In genomic region chr11:35473617-35473996, GRCm38 (mm10) we compare ENCODE assay signal across 25 mouse cellular contexts.
DNase-seq lines count a peak whose midpoint lies in the region; ATAC-seq and TF ChIP-seq lines count a peak whose summit lies in the region.
"Had no signal": no experiment of that assay in that cellular context is flagged by ENCODE, and none has a peak within 500 bp of the region (broad histone marks: within the 10 kb centered on the region; RNA-seq: fewer than 3 reads in every experiment).

No protein-coding gene starts in this region.

- no peak for TF ChIP-seq CTCF in embryonic fibroblast, embryonic 13.5 days (IDR thresholded peaks at IDR 0.05; ENCODE audit: borderline replicate concordance, insufficient read depth, low read length)

- DNase-seq in embryonic facial prominence, embryonic 11.5 days (ENCODE audit: low spot score): peak; percentile 29
- DNase-seq in embryonic facial prominence, embryonic 10.5 days (ENCODE audit: low spot score): no peak
- peak; percentile 15 for DNase-seq in 3134 (ENCODE audit: extremely low read depth, insufficient read length, low spot score)
- DNase-seq in MN1 (ENCODE audit: low spot score): peak; percentile 69
- DNase-seq in heart, postnatal 14 days: no peak
- no peak for DNase-seq in adrenal gland, postnatal 14 days
- DNase-seq in left cerebral cortex, postnatal 36 days (ENCODE audit: low spot score in 2 of 2): no peak
- DNase-seq: adrenal gland, postnatal 36 days; cerebellum, adult 18-20 months; cerebellum, postnatal 10 days; gastrocnemius, postnatal 14 days; kidney, adult 18-20 months; layer of hippocampus, postnatal 36 days; retina, postnatal 1 day; right cerebral cortex, postnatal 14 days had no signal

- 60% methylated on average over 5 of the region's 5 CpGs for WGBS in embryonic facial prominence, embryonic 11.5 days
- 70% methylated on average over 5 of the region's 5 CpGs for WGBS in embryonic facial prominence, embryonic 10.5 days

- H3K9ac ChIP-seq in embryonic facial prominence, embryonic 11.5 days (replicated peaks; ENCODE audit: low read length): no peak overlapping the region
- H3K9ac ChIP-seq: embryonic facial prominence, embryonic 13.5 days; hindbrain, embryonic 13.5 days; kidney, embryonic 15.5 days; lung, embryonic 15.5 days; midbrain, embryonic 13.5 days; neural tube, embryonic 13.5 days; stomach, embryonic 15.5 days had no signal

- intact Hi-C loops in heart, postnatal 14 days (cut with DNase I): no loop called here
- intact Hi-C loops in left cerebral cortex, postnatal 36 days (cut with DNase I): no loop called here

- TF ChIP-seq POLR2A in embryonic fibroblast, embryonic 13.5 days (IDR thresholded peaks at IDR 0.05; ENCODE audit: low read depth, low read length): no peak

- ATAC-seq in embryonic facial prominence, embryonic 11.5 days (replicated peaks; ENCODE audit: insufficient number of reproducible peaks, low FRiP score, low TSS enrichment, low read depth): no peak
- ATAC-seq: forebrain, embryonic 14.5 days; inflammation-experienced regulatory T-cells, adult 6 months; midbrain, embryonic 13.5 days had no signal

- no peaks in the 10 kb centered on the region; the same call in 1 of the 2 replicates for H3K9me3 ChIP-seq in embryonic facial prominence, embryonic 11.5 days (replicated peaks; ENCODE audit: control insufficient read depth, low read length)
- H3K9me3 ChIP-seq in embryonic facial prominence, embryonic 10.5 days: peaks cover 3% of the 10 kb centered on the region; the same call in 1 of the 2 replicates
- H3K9me3 ChIP-seq: hindbrain, embryonic 13.5 days; kidney, embryonic 15.5 days; midbrain, embryonic 13.5 days; neural tube, embryonic 13.5 days; stomach, embryonic 15.5 days had no signal

- H3K36me3 ChIP-seq in embryonic facial prominence, embryonic 11.5 days (replicated peaks; ENCODE audit: control insufficient read depth, insufficient read depth, low read depth, low read length): no peaks in the 10 kb centered on the region
- no peaks in the 10 kb centered on the region for H3K36me3 ChIP-seq in embryonic facial prominence, embryonic 10.5 days (replicated peaks)
- H3K36me3 ChIP-seq: embryonic facial prominence, embryonic 13.5 days; hindbrain, embryonic 13.5 days; kidney, embryonic 15.5 days; lung, embryonic 15.5 days; midbrain, embryonic 13.5 days; neural tube, embryonic 13.5 days; stomach, embryonic 15.5 days had no signal

- H3K4me1 ChIP-seq in embryonic facial prominence, embryonic 11.5 days (ENCODE audit: control insufficient read depth, insufficient read depth, low read length): no peaks in the 10 kb centered on the region; the same call in 1 of the 2 replicates
- H3K4me1 ChIP-seq in embryonic facial prominence, embryonic 10.5 days: peaks cover 51% of the 10 kb centered on the region
- H3K4me1 ChIP-seq in embryonic fibroblast, embryonic 13.5 days (ENCODE audit: control insufficient read depth, insufficient read depth, low read length): peaks cover 6% of the 10 kb centered on the region; the same call in 1 of the 2 replicates
- H3K4me1 ChIP-seq: stomach, embryonic 15.5 days had no signal

- H3K27ac ChIP-seq in embryonic facial prominence, embryonic 11.5 days (replicated peaks; ENCODE audit: low read depth, low read length): no peak overlapping the region
- no peak overlapping the region for H3K27ac ChIP-seq in embryonic facial prominence, embryonic 10.5 days (replicated peaks)
- peak overlapping the region; percentile 98 for H3K27ac ChIP-seq in embryonic fibroblast, embryonic 13.5 days (ENCODE audit: insufficient read depth, low read length)
- H3K27ac ChIP-seq: embryonic facial prominence, embryonic 13.5 days; hindbrain, embryonic 13.5 days; kidney, embryonic 15.5 days; lung, embryonic 15.5 days; midbrain, embryonic 13.5 days; neural tube, embryonic 13.5 days; stomach, embryonic 15.5 days had no signal

- H3K27me3 ChIP-seq in embryonic facial prominence, embryonic 11.5 days (ENCODE audit: control insufficient read depth, insufficient read depth, low read length): no peaks in the 10 kb centered on the region
- peaks cover 35% of the 10 kb centered on the region for H3K27me3 ChIP-seq in embryonic facial prominence, embryonic 10.5 days (replicated peaks; ENCODE audit: low read depth, poor library complexity, severe bottlenecking)
- H3K27me3 ChIP-seq: embryonic facial prominence, embryonic 13.5 days; lung, embryonic 15.5 days; stomach, embryonic 15.5 days had no signal

- no peak overlapping the region for H3K4me3 ChIP-seq in embryonic facial prominence, embryonic 11.5 days (ENCODE audit: low read depth, low read length)
- H3K4me3 ChIP-seq in embryonic facial prominence, embryonic 10.5 days: no peak overlapping the region
- H3K4me3 ChIP-seq in embryonic fibroblast, embryonic 13.5 days (ENCODE audit: insufficient read depth, low read length): no peak overlapping the region
- H3K4me3 ChIP-seq: embryonic facial prominence, embryonic 13.5 days; hindbrain, embryonic 13.5 days; kidney, embryonic 15.5 days; lung, embryonic 15.5 days; midbrain, embryonic 13.5 days; neural tube, embryonic 13.5 days; stomach, embryonic 15.5 days had no signal

- H3K4me2 ChIP-seq in embryonic facial prominence, embryonic 11.5 days (ENCODE audit: low read depth, low read length): no peak overlapping the region
- H3K4me2 ChIP-seq: embryonic facial prominence, embryonic 13.5 days; hindbrain, embryonic 13.5 days; kidney, embryonic 15.5 days; lung, embryonic 15.5 days; midbrain, embryonic 13.5 days; neural tube, embryonic 13.5 days; stomach, embryonic 15.5 days had no signal

Comparison
In these comparisons a context has a peak if more than half of its experiments do, and no peak if none do; other contexts are left out.
1. DNase-seq: peak in embryonic facial prominence, embryonic 11.5 days (single experiment), 3134 (single experiment) and MN1 (single experiment); none in embryonic facial prominence, embryonic 10.5 days (single experiment), heart, postnatal 14 days (0 of 2), adrenal gland, postnatal 14 days (single experiment) and left cerebral cortex, postnatal 36 days (0 of 2).